Mouse (Mus musculus): ENCODE results near the gene Spock1.
A peak's percentile ranks its signal among the peaks of the same experiment; 100 is the strongest.

Gene Spock1

GRCm38 (mm10) chr13:57857016-57857415 lies 51.1 kb downstream of the Spock1 start:
- no peak for DNase-seq

- DNase-seq: no peak
These were observed 51.8 kb downstream of the Spock1 start for GRCm38 (mm10) chr13:57856311-57856853.

- DNase-seq: no peak
These were observed 52.4 kb downstream of the Spock1 start for GRCm38 (mm10) chr13:57855766-57856165.

GRCm38 (mm10) chr13:57854416-57854815 lies 53.7 kb downstream of the Spock1 start:
- peak in 1 of 2 experiments; percentile 5 for DNase-seq

GRCm38 (mm10) chr13:57853621-57854020 lies 54.5 kb downstream of the Spock1 start:
- DNase-seq: peak in 1 of 2 experiments; percentile 9

- DNase-seq: no peak
These were observed 55.0 kb downstream of the Spock1 start for GRCm38 (mm10) chr13:57853156-57853555.

- no peak for DNase-seq
These were observed 59.2 kb downstream of the Spock1 start for GRCm38 (mm10) chr13:57848931-57849330.

GRCm38 (mm10) chr13:57847101-57847500 lies 61.0 kb downstream of the Spock1 start:
- DNase-seq: no peak

GRCm38 (mm10) chr13:57846468-57846867 lies 61.7 kb downstream of the Spock1 start:
- DNase-seq: no peak

- DNase-seq: no peak
These were observed 66.8 kb downstream of the Spock1 start for GRCm38 (mm10) chr13:57841141-57841848.

- DNase-seq: no peak
These were observed 70.3 kb downstream of the Spock1 start for GRCm38 (mm10) chr13:57837691-57838437.

- no peak for DNase-seq
These were observed 76.6 kb downstream of the Spock1 start for GRCm38 (mm10) chr13:57831374-57832163.

- no peak for DNase-seq
These were observed 77.2 kb downstream of the Spock1 start for GRCm38 (mm10) chr13:57830896-57831295.

GRCm38 (mm10) chr13:57830091-57830490 lies 78.0 kb downstream of the Spock1 start:
- DNase-seq: peak in 1 of 2 experiments; percentile 18

GRCm38 (mm10) chr13:57816276-57816675 lies 91.9 kb downstream of the Spock1 start:
- DNase-seq: no peak

- no peak for DNase-seq
These were observed 95.5 kb downstream of the Spock1 start for GRCm38 (mm10) chr13:57812643-57813042.

GRCm38 (mm10) chr13:57811253-57811652 lies 96.9 kb downstream of the Spock1 start:
- DNase-seq: no peak

GRCm38 (mm10) chr13:57810816-57811215 lies 97.3 kb downstream of the Spock1 start:
- DNase-seq: peak; percentile 34 to 56

GRCm38 (mm10) chr13:57810083-57810482 lies 98.0 kb downstream of the Spock1 start:
- peak; percentile 53 to 57 for DNase-seq

- peak; percentile 33 to 44 for DNase-seq
These were observed 98.5 kb downstream of the Spock1 start for GRCm38 (mm10) chr13:57809603-57810002.

- DNase-seq: no peak
These were observed 101.3 kb downstream of the Spock1 start for GRCm38 (mm10) chr13:57806816-57807215.

- DNase-seq: no peak
These were observed 101.8 kb downstream of the Spock1 start for GRCm38 (mm10) chr13:57806301-57806700.

GRCm38 (mm10) chr13:57798633-57799032 lies 109.5 kb downstream of the Spock1 start:
- DNase-seq: no peak

Measured in kidney, postnatal 4 days (tissue).